Mouse (Mus musculus): ENCODE results near the gene Slc38a6. TPM values are rescaled to one million over a fixed set of nuclear protein-coding genes. Genes with fewer than 3 reads are reported as not detected.

The Slc38a6 gene
- total RNA-seq, 2 experiments from 2014 or later: 0.68 to 2.7 TPM

- ATAC-seq (replicated peaks; ENCODE audit: low FRiP score, poor library complexity, severe bottlenecking): no peak
Measured at GRCm38 (mm10) chr12:73317706-73318686, 31.4 kb downstream of the Slc38a6 start.

- ATAC-seq (replicated peaks; ENCODE audit: low FRiP score, poor library complexity, severe bottlenecking): no peak
Measured at GRCm38 (mm10) chr12:73324180-73324586, 37.6 kb downstream of the Slc38a6 start.

- ATAC-seq (replicated peaks; ENCODE audit: low FRiP score, poor library complexity, severe bottlenecking): no peak
Measured at GRCm38 (mm10) chr12:73324742-73325141, 38.2 kb downstream of the Slc38a6 start.

- no peak for ATAC-seq (replicated peaks; ENCODE audit: low FRiP score, poor library complexity, severe bottlenecking)
Measured at GRCm38 (mm10) chr12:73325181-73325580, 38.6 kb downstream of the Slc38a6 start.

- no peak for ATAC-seq (replicated peaks; ENCODE audit: low FRiP score, poor library complexity, severe bottlenecking)
Measured at GRCm38 (mm10) chr12:73325617-73326016, 39.0 kb downstream of the Slc38a6 start.

GRCm38 (mm10) chr12:73327381-73327780, 40.8 kb downstream of the Slc38a6 start:
- no peak for ATAC-seq (replicated peaks; ENCODE audit: low FRiP score, poor library complexity, severe bottlenecking)

- no peak for ATAC-seq (replicated peaks; ENCODE audit: low FRiP score, poor library complexity, severe bottlenecking)
Measured at GRCm38 (mm10) chr12:73328448-73329167, 42.0 kb downstream of the Slc38a6 start.

- ATAC-seq (replicated peaks; ENCODE audit: low FRiP score, poor library complexity, severe bottlenecking): no peak
Measured at GRCm38 (mm10) chr12:73330236-73330635, 43.7 kb downstream of the Slc38a6 start.

GRCm38 (mm10) chr12:73332701-73333100, 46.1 kb downstream of the Slc38a6 start:
- no peak for ATAC-seq (replicated peaks; ENCODE audit: low FRiP score, poor library complexity, severe bottlenecking)

GRCm38 (mm10) chr12:73334051-73334551, 47.5 kb downstream of the Slc38a6 start:
- ATAC-seq (replicated peaks; ENCODE audit: low FRiP score, poor library complexity, severe bottlenecking): no peak

GRCm38 (mm10) chr12:73337127-73337526, 50.5 kb downstream of the Slc38a6 start:
- ATAC-seq (replicated peaks; ENCODE audit: low FRiP score, poor library complexity, severe bottlenecking): no peak

- ATAC-seq (replicated peaks; ENCODE audit: low FRiP score, poor library complexity, severe bottlenecking): no peak
Measured at GRCm38 (mm10) chr12:73340642-73341293, 54.2 kb downstream of the Slc38a6 start.

GRCm38 (mm10) chr12:73341703-73342663, 55.4 kb downstream of the Slc38a6 start:
- ATAC-seq (replicated peaks; ENCODE audit: low FRiP score, poor library complexity, severe bottlenecking): no peak

GRCm38 (mm10) chr12:73344300-73344699, 57.7 kb downstream of the Slc38a6 start:
- no peak for ATAC-seq (replicated peaks; ENCODE audit: low FRiP score, poor library complexity, severe bottlenecking)

GRCm38 (mm10) chr12:73345157-73345556, 58.6 kb downstream of the Slc38a6 start:
- no peak for ATAC-seq (replicated peaks; ENCODE audit: low FRiP score, poor library complexity, severe bottlenecking)

- no peak for ATAC-seq (replicated peaks; ENCODE audit: low FRiP score, poor library complexity, severe bottlenecking)
Measured at GRCm38 (mm10) chr12:73347202-73347601, 60.6 kb downstream of the Slc38a6 start.

GRCm38 (mm10) chr12:73350466-73350865, 63.9 kb downstream of the Slc38a6 start:
- ATAC-seq (replicated peaks; ENCODE audit: low FRiP score, poor library complexity, severe bottlenecking): no peak

- no peak for ATAC-seq (replicated peaks; ENCODE audit: low FRiP score, poor library complexity, severe bottlenecking)
Measured at GRCm38 (mm10) chr12:73350982-73351381, 64.4 kb downstream of the Slc38a6 start.

GRCm38 (mm10) chr12:73351746-73352145, 65.2 kb downstream of the Slc38a6 start:
- no peak for ATAC-seq (replicated peaks; ENCODE audit: low FRiP score, poor library complexity, severe bottlenecking)
